Mouse (Mus musculus) embryonic facial prominence, embryonic 15.5 days (tissue): ENCODE results near the gene Nab1. TPM values are rescaled to one million over a fixed set of nuclear protein-coding genes. Genes with fewer than 3 reads are reported as not detected.

Experiments used
- ATAC-seq: fragments of 200-750 bp; cut with Nextera tagmentation; 2 replicates; pipeline ENCODE4 v1.8.0; 2017; ENCODE audit warnings: low read depth, moderate TSS enrichment; ENCODE audit not compliant: insufficient number of reproducible peaks, low FRiP score, low TSS enrichment
- H3K27ac ChIP-seq: fragments of 300-500 bp; sonication (generic); replicated peaks from 2 replicates; pipeline ENCODE4 v1.5.1; 2015; ENCODE audit warnings: mild to moderate bottlenecking, inconsistent platforms
- H3K27me3 ChIP-seq: fragments of 300-500 bp; sonication (generic); 2 replicates; pipeline ENCODE4 v1.6.1; 2015; ENCODE audit warnings: inconsistent platforms
- H3K36me3 ChIP-seq: fragments of 300-500 bp; sonication (generic); 2 replicates; pipeline ENCODE4 v1.6.1; 2015; ENCODE audit warnings: mild to moderate bottlenecking, inconsistent platforms
- H3K4me1 ChIP-seq: fragments of 300-500 bp; sonication (generic); 2 replicates; pipeline ENCODE4 v1.6.1; 2015; ENCODE audit warnings: inconsistent platforms
- H3K4me2 ChIP-seq: fragments of 300-500 bp; sonication (generic); replicated peaks from 2 replicates; pipeline ENCODE4 v1.6.1; 2015; ENCODE audit warnings: mild to moderate bottlenecking, inconsistent platforms
- H3K4me3 ChIP-seq: fragments of 300-500 bp; sonication (generic); replicated peaks from 2 replicates; pipeline ENCODE4 v1.5.1; 2015; ENCODE audit warnings: mild to moderate bottlenecking, inconsistent platforms
- H3K9ac ChIP-seq: fragments of 300-500 bp; sonication (generic); 2 replicates; pipeline ENCODE4 v1.6.1; 2015; ENCODE audit warnings: inconsistent platforms
- H3K9me3 ChIP-seq: fragments of 300-500 bp; sonication (generic); replicated peaks from 2 replicates; pipeline ENCODE4 v1.6.1; 2016; ENCODE audit warnings: inconsistent platforms
- WGBS: fragments of 180-500 bp; shearing (Covaris S2); methylation state at CpG from one replicate; pipeline ENCODE4 v1.1.7; 2015; 5-methylcytosine and 5-hydroxymethylcytosine counted together
- polyA plus RNA-seq: library from polyadenylated mRNA; unstranded; fragments of >200 nt; fragmentation: Nextera tagmentation; extraction: Ambion mirVana; gene quantifications from 2 replicates; pipeline ENCODE4 v1.2.1, GENCODE M21; 2015

Gene Nab1
- polyA plus RNA-seq, 1 experiment from 2014 or later = 25.9 TPM

GRCm38 (mm10) chr1:52431806-52432205 is 68.7 kb downstream of the Nab1 start:
- Histone ChIP-seq H3K27ac (no peak overlapping the region), H3K36me3 (no peaks in the 10 kb centered on the region), H3K9me3 (no peaks in the 10 kb centered on the region), H3K4me1 (no peaks in the 10 kb centered on the region), H3K27me3 (no peaks in the 10 kb centered on the region), H3K9ac (no peak overlapping the region), H3K4me3 (no peak overlapping the region), H3K4me2 (no peak overlapping the region)
- 83% methylated on average over 8 of the region's 8 CpGs for WGBS
- no peak for ATAC-seq

- 82% methylated on average over 2 of the region's 2 CpGs for WGBS
- Histone ChIP-seq H3K4me3 (no peak overlapping the region), H3K9ac (no peak overlapping the region), H3K27ac (no peak overlapping the region), H3K9me3 (no peaks in the 10 kb centered on the region), H3K4me2 (no peak overlapping the region), H3K27me3 (no peaks in the 10 kb centered on the region), H3K4me1 (no peaks in the 10 kb centered on the region), H3K36me3 (no peaks in the 10 kb centered on the region)
- no peak for ATAC-seq
Observed at GRCm38 (mm10) chr1:52430606-52431005, 69.9 kb downstream of the Nab1 start.

- no peak for ATAC-seq
Observed at GRCm38 (mm10) chr1:52430116-52430515, 70.4 kb downstream of the Nab1 start.

GRCm38 (mm10) chr1:52427841-52428464 is 72.5 kb downstream of the Nab1 start:
- ATAC-seq = no peak
- H3K4me2 ChIP-seq = no peak overlapping the region
- WGBS = 72% methylated on average over 2 of the region's 2 CpGs

More at GRCm38 (mm10) chr1:52430116-52430515, 70.4 kb downstream of the Nab1 start:
- Histone ChIP-seq H3K4me2 (no peak overlapping the region), H3K36me3 (no peaks in the 10 kb centered on the region), H3K9me3 (no peaks in the 10 kb centered on the region), H3K9ac (no peak overlapping the region), H3K4me1 (no peaks in the 10 kb centered on the region), H3K27me3 (no peaks in the 10 kb centered on the region), H3K27ac (no peak overlapping the region), H3K4me3 (no peak overlapping the region)
- WGBS = 97% methylated on average over 1 of the region's 1 CpGs

GRCm38 (mm10) chr1:52423846-52424245 is 76.6 kb downstream of the Nab1 start:
- no peak overlapping the region for H3K9ac ChIP-seq
- no peaks in the 10 kb centered on the region for H3K27me3 ChIP-seq
- no peaks in the 10 kb centered on the region for H3K36me3 ChIP-seq
- H3K4me3 ChIP-seq = no peak overlapping the region
- H3K27ac ChIP-seq = no peak overlapping the region
- ATAC-seq = no peak
- no peaks in the 10 kb centered on the region for H3K4me1 ChIP-seq
- no peaks in the 10 kb centered on the region for H3K9me3 ChIP-seq
- WGBS = 60% methylated on average over 1 of the region's 1 CpGs
- no peak overlapping the region for H3K4me2 ChIP-seq

More at GRCm38 (mm10) chr1:52427841-52428464, 72.5 kb downstream of the Nab1 start:
- Histone ChIP-seq H3K27ac (no peak overlapping the region), H3K4me1 (no peaks in the 10 kb centered on the region), H3K36me3 (no peaks in the 10 kb centered on the region), H3K9ac (no peak overlapping the region), H3K27me3 (no peaks in the 10 kb centered on the region), H3K4me3 (no peak overlapping the region), H3K9me3 (no peaks in the 10 kb centered on the region)

- Histone ChIP-seq H3K9me3 (no peaks in the 10 kb centered on the region), H3K27me3 (no peaks in the 10 kb centered on the region), H3K9ac (no peak overlapping the region), H3K27ac (no peak overlapping the region), H3K4me1 (no peaks in the 10 kb centered on the region), H3K36me3 (no peaks in the 10 kb centered on the region), H3K4me2 (no peak overlapping the region), H3K4me3 (no peak overlapping the region)
- ATAC-seq = no peak
- WGBS = 79% methylated on average over 2 of the region's 2 CpGs
Observed at GRCm38 (mm10) chr1:52423057-52423456, 77.4 kb downstream of the Nab1 start.

GRCm38 (mm10) chr1:52422137-52422536 is 78.3 kb downstream of the Nab1 start:
- no peak for ATAC-seq
- Histone ChIP-seq H3K4me2 (no peak overlapping the region), H3K36me3 (no peaks in the 10 kb centered on the region), H3K4me3 (no peak overlapping the region), H3K9me3 (no peaks in the 10 kb centered on the region), H3K27me3 (no peaks in the 10 kb centered on the region), H3K9ac (no peak overlapping the region), H3K27ac (no peak overlapping the region), H3K4me1 (no peaks in the 10 kb centered on the region)
- WGBS = 83% methylated on average over 3 of the region's 3 CpGs

GRCm38 (mm10) chr1:52421623-52422022 is 78.9 kb downstream of the Nab1 start:
- no peak for ATAC-seq
- H3K27me3 ChIP-seq = no peaks in the 10 kb centered on the region
- H3K9ac ChIP-seq = no peak overlapping the region
- H3K9me3 ChIP-seq = no peaks in the 10 kb centered on the region
- no peak overlapping the region for H3K27ac ChIP-seq
- H3K36me3 ChIP-seq = no peaks in the 10 kb centered on the region
- H3K4me3 ChIP-seq = no peak overlapping the region
- no peak overlapping the region for H3K4me2 ChIP-seq
- no peaks in the 10 kb centered on the region for H3K4me1 ChIP-seq

GRCm38 (mm10) chr1:52419088-52419819 is 81.2 kb downstream of the Nab1 start:
- no peak for ATAC-seq
- Histone ChIP-seq H3K4me2 (no peak overlapping the region), H3K27ac (no peak overlapping the region), H3K9me3 (no peaks in the 10 kb centered on the region), H3K9ac (no peak overlapping the region), H3K4me3 (no peak overlapping the region), H3K27me3 (no peaks in the 10 kb centered on the region), H3K4me1 (no peaks in the 10 kb centered on the region), H3K36me3 (no peaks in the 10 kb centered on the region)
- WGBS = 87% methylated on average over 7 of the region's 7 CpGs

Other genes starting within 250 kb of the Nab1 start
- gene Nemp2, start 130.0 kb upstream of the Nab1 start, polyA plus RNA-seq = 8.5 and 9.3 TPM in 2 replicates
- gene Mfsd6, start 226.8 kb upstream of the Nab1 start, polyA plus RNA-seq = 5.4 and 5.6 TPM in 2 replicates